Mouse (Mus musculus) cortical plate, adult 2 months (tissue): ENCODE data around the gene Arhgef25. TPM values are rescaled to one million over a fixed set of nuclear protein-coding genes. Genes with fewer than 3 reads are reported as not detected.

Experiments used
- H3K27ac ChIP-seq: fragments of 200-500 bp; 2 replicates; pipeline ENCODE4 v1.5.1; 2012; ENCODE audit warnings: low read length, control low read depth, inconsistent platforms; ENCODE audit not compliant: insufficient read depth
- H3K4me1 ChIP-seq: fragments of 200-500 bp; 2 replicates; pipeline ENCODE4 v1.6.1; 2011; ENCODE audit warnings: low read length; ENCODE audit not compliant: control insufficient read depth, insufficient read depth
- H3K4me3 ChIP-seq: fragments of 200-500 bp; 2 replicates; pipeline ENCODE4 v1.5.1; 2011; ENCODE audit warnings: mild to moderate bottlenecking, low read length, control low read depth; ENCODE audit not compliant: insufficient read depth
- CTCF ChIP-seq: fragments of 200-500 bp; IDR thresholded peaks from 2 replicates; pipeline ENCODE4 v1.5.1; 2011; ENCODE audit warnings: mild to moderate bottlenecking, control low read depth, low read length; ENCODE audit not compliant: insufficient read depth; ENCODE audit errors: extremely low read depth
- POLR2A ChIP-seq: fragments of 200-500 bp; IDR thresholded peaks from 2 replicates; pipeline ENCODE4 v1.6.1; 2011; ENCODE audit warnings: mild to moderate bottlenecking, low read length, control low read depth; ENCODE audit not compliant: insufficient read depth; ENCODE audit errors: extremely low read depth
- polyA plus RNA-seq: library from polyadenylated mRNA; depleted of rRNA; stranded (reverse); fragments of >200 nt; gene quantifications from 2 replicates; pipeline ENCODE4 v1.2.3, GENCODE M21; 2012; rRNA removed

Gene Arhgef25
- 225 and 288 TPM in 2 replicates for polyA plus RNA-seq

DNA sequence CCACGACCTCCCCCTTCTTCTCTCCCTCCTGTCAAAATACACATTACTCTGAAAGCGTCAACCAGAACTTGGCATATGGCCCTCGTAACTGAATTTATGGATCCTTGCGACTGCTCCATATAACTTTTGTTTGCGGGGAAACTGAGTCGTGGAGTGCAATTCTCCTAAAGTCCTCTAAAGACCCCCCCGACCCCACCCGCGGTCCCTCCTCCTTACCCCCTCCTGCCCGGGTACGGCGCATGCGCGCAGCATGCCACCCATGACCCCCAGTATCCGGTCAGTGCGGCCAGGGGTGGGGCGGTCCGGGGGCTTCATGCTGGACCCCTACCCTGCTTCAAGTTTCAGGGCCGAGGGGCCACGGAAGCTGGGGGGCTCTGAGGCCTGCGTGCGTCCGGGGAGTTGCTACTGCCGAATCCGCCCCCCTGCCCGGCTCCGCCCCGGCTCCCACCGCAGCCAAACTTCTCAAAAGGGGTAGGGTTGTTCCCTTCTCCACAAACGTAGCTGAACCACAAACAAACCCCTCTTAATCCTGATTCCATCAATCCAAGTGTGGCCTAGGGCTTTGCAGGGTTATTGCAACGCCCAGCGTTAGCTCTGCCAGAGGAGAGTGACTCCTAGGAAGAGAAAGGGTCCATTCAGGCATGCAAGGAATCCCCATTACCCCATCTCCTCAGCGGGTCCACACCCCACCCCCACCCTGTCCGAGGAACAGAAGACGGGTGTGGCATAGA, at the start of gene Arhgef25:
Gene Arhgef25, minus strand, starts transcription at position 433 of the 731 bp plus-strand sequence.
- peak within 1 kb of the TSS; percentile 27 for H3K27ac ChIP-seq
- no peak for TF ChIP-seq CTCF
- TF ChIP-seq POLR2A = no peak
- peak within 1 kb of the TSS; percentile 68 for H3K4me3 ChIP-seq
- peaks cover 3% of the 10 kb centered on the region for H3K4me1 ChIP-seq

DNA sequence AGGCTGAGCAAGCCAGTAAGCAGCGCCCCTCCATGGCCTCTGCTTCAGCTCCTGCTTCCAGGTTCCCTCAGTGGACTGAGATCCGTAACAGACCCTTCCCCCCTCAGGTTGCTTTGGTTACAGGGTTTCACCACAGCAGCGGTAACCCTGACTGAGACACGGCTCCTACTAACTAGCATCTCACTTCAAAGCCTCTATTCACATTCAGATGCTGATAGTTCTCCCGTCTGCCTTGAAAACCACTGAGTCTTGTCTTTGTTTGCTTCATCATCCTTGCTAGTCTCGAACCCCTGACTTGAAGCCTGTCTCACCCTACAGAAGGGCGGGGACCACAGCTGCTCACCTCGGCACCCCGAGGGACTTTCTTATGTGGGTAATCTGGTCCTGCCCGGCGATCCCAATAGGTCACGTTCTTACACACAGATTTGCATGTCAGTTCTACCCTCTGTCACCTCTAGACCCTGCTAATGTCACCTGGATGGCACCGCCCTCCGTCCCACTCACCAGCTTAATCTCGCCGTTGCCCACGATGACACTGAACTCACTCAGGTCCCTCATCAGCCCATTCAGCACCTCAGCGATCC, 48.5 kb upstream of the Arhgef25 start:
- Histone ChIP-seq H3K27ac (no peak overlapping the region), H3K4me1 (no peaks in the 10 kb centered on the region), H3K4me3 (no peak overlapping the region)
- no peak for TF ChIP-seq CTCF
- TF ChIP-seq POLR2A = no peak

- H3K4me3 ChIP-seq = no peak overlapping the region
- no peak for TF ChIP-seq CTCF
- H3K27ac ChIP-seq = no peak overlapping the region
- no peaks in the 10 kb centered on the region for H3K4me1 ChIP-seq
Measured at GRCm38 (mm10) chr10:127236541-127236940, 46.7 kb upstream of the Arhgef25 start.

GRCm38 (mm10) chr10:127233141-127233540, 43.3 kb upstream of the Arhgef25 start:
- H3K4me3 ChIP-seq = no peak overlapping the region
- TF ChIP-seq CTCF (peak; percentile 29; the same call in 1 of the 2 replicates), POLR2A (no peak)
- H3K27ac ChIP-seq = no peak overlapping the region
- no peaks in the 10 kb centered on the region for H3K4me1 ChIP-seq

DNA sequence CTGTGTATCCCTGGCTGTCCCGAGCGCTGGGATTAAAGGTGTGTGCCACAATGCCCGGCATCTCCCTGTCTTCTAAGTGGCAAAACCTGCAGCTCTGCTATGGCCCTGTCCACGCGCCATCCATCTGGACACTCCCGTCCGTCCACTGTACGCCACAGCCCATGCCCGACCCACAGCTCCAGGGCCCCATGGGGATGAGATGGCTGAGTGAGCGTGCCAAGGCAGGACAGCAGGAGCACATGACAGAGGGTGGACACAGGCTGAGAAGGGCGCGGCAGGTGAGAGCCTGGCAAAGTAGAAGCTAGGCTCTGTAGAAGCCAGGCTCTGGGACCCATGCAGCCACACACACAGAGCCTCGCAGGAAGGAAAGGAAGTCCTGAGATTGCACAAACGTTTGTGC, 41.9 kb upstream of the Arhgef25 start:
- no peak overlapping the region for H3K27ac ChIP-seq
- H3K4me3 ChIP-seq = no peak overlapping the region
- no peak for TF ChIP-seq CTCF
- TF ChIP-seq POLR2A = no peak
- peaks cover 4% of the 10 kb centered on the region for H3K4me1 ChIP-seq

DNA sequence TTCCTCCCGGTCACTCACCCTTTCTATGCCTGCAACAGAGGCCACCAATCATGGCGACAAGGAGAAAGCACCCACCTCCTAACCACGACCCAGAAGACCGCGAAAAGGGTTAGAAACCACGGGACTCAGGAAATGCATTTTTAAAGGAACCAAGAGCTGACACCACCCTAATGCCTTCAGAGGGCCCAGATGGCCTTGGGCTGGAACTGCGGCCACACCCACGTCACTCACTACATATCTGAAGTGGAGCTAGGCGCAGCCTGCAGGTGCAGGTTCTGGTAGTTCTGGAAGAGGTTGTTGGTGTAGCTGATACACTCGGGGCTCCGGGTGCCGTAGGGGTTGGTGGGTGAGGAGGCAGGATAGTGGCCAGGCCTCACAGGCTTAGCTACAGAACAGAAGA, 40.8 kb upstream of the Arhgef25 start:
- TF ChIP-seq POLR2A (no peak), CTCF (no peak)
- peaks cover 6% of the 10 kb centered on the region for H3K4me1 ChIP-seq
- H3K4me3 ChIP-seq = no peak overlapping the region
- no peak overlapping the region for H3K27ac ChIP-seq

DNA sequence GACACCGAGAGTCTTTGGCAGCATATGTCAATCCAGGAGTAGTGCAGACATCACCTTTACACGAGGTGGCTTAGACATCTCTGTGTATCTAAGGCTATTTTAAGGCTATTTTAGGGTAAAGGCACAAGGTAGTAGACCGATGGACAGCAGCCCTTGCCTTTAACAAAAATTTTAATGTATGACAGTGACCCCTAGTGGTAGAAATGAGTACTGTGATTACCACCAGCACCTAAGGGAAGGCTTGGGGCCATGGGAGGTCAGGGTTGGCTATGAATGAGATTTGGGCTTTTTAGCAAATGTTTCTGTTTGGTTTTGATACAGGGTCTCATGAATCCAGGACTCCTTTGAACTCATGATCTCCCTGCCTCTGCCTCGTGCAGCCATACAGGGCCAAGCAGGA, 39.0 kb upstream of the Arhgef25 start:
- TF ChIP-seq CTCF = peak; percentile 63
- no peak for TF ChIP-seq POLR2A

DNA sequence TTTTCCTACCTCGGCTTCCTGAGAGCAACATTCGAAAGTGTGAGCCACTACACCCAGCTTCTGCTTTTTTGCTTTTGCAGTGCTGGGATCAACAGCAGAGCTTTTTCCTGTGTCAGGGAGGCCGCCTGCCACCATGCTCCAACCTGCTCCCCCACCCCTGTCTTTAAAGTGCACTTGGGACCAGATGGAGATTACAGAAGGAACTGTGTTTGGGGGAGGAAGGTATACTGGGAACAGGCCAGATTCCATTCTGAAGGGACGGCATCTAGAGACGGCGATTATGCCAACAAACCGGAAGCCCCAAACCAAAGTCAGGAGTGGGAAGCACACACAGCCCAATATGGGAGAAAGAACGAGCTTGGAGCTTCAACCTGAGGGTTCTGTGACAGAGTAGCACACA, 37.3 kb upstream of the Arhgef25 start:
- 0 out of 2 replicates have a peak overlapping the region, but pooled peaks have one; percentile 15 for H3K27ac ChIP-seq

More for the DNA sequence above, 39.0 kb upstream of the Arhgef25 start:
- no peak overlapping the region for H3K27ac ChIP-seq
- H3K4me3 ChIP-seq = no peak overlapping the region
- H3K4me1 ChIP-seq = peaks cover 6% of the 10 kb centered on the region

DNA sequence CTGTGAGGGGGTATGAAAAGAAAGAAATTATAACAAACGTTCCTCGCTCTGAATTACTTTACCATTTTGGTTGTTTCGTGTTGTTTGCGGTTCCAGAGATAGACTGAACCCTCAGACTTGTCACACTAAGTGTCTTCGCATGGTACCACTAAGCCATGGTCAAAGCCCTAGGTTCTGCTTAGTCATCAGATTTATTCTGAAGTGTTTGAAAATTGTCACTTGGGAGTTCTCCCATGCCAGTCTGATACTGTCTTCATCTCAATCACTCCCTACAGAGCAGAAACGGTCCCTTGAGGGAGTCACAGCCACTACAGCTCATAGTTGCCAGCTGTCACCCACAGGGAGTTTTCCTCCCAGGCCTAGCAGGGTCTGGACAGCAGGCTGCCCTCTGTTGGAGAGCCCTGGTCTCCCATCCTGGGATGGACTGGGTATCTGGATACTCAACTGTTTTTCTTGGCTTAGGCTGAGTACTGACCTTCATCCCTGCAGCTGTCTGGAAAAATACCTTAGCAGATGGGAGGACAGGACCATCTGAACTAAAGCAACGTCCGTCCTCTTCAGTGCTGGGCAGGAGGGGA, 36.5 kb upstream of the Arhgef25 start:
- H3K27ac ChIP-seq = no peak overlapping the region

More for the DNA sequence above, 37.3 kb upstream of the Arhgef25 start:
- H3K4me1 ChIP-seq = peaks cover 6% of the 10 kb centered on the region
- TF ChIP-seq POLR2A (no peak), CTCF (no peak)
- no peak overlapping the region for H3K4me3 ChIP-seq

More for the DNA sequence above, 36.5 kb upstream of the Arhgef25 start:
- Histone ChIP-seq H3K4me1 (peaks cover 6% of the 10 kb centered on the region), H3K4me3 (no peak overlapping the region)
- TF ChIP-seq POLR2A = no peak
- TF ChIP-seq CTCF = peak; percentile 20; the same call in 1 of the 2 replicates
